Mouse (Mus musculus): ENCODE data around the gene Sgo2b. TPM values are rescaled to one million over a fixed set of nuclear protein-coding genes. Genes with fewer than 3 reads are reported as not detected.
"Not testable (repeated sequence)": the region's sequence is repeated elsewhere in the genome, so short reads cannot be mapped to it uniquely, and the experiment has no call there.

Sgo2b gene
- polyA plus RNA-seq (2012; ENCODE audit: insufficient read depth, insufficient read length, missing spikeins) = not detected in 2 replicates

DNA sequence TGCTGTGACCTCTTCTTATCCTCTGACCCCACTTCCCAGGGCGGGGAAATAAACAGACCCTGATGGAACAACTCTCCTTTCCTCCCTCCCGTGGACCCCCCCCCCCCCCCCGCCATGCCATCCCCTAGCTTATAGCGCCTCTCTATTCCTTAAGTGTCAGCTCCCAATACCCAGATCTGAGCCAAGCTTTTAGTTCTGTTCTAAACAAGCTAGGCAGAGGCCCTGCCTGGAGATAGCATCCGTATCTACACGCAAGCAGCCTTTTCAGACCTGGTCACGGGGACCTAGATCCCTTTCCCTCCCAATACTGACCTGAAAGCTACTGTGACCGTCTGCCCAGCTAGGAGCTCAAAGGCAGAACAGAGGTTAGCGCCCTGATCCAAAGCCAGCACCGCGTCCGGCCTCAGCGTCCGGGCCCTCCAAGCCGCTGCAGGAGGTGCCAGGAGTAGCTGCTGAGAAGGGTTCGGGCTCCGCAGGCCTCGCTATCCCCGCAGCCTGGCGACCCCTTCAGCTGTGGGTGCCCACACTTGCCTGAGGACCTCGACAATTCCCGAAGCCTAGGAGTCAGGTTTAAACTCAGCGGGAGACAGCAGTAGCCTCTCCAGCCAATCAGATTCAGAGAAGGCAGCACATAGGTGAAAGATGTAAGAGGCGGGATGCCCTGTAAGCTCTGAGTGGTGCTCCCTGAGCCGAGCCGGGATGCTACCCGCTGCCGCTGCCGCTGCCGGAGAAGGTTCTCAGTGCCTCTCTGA lies at the start of gene Sgo2b:
TSS of gene Sgo2b (minus strand) at position 623 of the 752 bp plus-strand sequence.
- H3K27ac ChIP-seq (replicated peaks; ENCODE audit: low read depth, low read length) = no peak within 1 kb of the TSS
- H3K4me3 ChIP-seq (ENCODE audit: insufficient read depth, low read depth, low read length) = no peak within 1 kb of the TSS
- no peaks in the 10 kb centered on the region for H3K4me1 ChIP-seq (ENCODE audit: control insufficient read depth, insufficient read depth, insufficient read length, low read length)

DNA sequence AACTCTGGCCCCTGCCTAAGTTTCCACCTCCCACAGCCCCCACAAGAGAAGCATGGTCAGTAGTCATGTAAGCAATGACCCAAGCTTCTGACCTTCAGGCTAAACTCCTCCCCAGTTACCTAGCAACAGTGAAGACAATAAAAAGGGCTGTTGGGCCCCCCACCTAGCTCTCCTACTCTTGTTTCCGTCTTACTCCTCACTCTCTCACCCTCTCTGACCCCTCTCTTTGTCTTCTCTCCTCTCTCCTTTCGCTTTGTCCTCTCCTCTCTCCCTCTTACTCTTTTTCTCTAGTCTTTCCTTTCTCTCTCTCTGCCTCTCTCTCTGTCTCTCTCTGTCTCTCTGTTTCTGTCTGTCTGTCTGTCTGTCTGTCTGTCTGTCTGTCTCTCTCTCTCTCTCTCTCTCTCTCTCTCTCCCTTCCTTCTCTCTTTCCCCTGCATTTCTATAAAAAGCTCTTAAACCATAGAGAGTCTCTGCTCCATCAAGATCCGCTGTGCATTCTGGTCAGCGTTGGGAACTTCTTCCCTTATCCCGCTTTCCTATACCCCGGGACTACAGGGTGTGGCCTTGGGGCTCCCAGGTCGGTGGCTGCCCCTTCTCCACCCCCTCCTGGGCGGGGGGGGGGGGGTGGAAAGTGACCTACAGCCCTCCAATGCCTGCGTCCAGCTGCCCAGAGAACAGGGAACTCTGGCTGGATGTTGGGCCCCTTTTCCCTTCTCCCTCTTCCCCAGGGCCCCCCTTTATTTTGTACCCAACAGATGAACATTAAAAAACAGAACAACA lies 18.8 kb upstream of the Sgo2b start:
- H3K4me3 ChIP-seq (ENCODE audit: insufficient read depth, low read depth, low read length); H3K4me1 ChIP-seq (ENCODE audit: control insufficient read depth, insufficient read depth, insufficient read length, low read length); H3K27ac ChIP-seq (replicated peaks; ENCODE audit: low read depth, low read length): not testable (repeated sequence)

DNA sequence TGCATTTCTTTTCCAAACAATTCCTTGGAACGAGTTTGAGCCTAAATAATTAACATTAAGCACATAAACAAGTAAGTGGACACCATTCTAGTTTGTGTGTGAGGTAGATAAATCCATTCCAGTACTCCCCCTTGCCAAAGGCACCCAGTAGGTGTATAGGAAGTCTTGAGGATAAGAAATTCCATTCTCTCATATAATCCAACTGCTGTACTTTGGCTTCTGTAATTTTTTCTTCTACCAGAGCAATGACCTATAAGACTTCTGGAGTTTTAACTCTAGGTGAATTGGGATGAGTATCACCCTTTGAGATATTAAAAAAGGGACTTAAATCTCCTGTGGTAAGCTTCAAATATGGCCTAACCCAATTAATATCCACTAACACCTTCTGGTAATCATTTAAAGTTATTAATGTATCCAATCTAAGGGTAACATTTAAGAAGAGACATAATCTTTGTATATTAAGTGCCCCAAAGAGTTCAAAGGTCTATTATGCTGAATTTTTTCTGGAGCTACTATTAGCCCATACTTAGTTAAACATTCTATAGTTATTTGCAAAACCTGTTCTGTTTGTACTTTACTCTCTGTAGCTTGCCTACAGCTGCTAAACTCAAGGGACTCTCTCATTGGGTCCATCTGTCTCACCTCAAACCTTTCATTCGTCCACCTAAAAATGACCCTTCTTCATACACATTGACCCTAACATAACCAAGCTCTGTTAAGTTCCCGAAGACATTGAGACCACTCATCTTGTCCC lies 9.2 kb upstream of the Sgo2b start:
- no peak overlapping the region for H3K4me3 ChIP-seq (ENCODE audit: insufficient read depth, low read depth, low read length)
- H3K27ac ChIP-seq (replicated peaks; ENCODE audit: low read depth, low read length) = no peak overlapping the region
- no peaks in the 10 kb centered on the region for H3K4me1 ChIP-seq (ENCODE audit: control insufficient read depth, insufficient read depth, insufficient read length, low read length)

DNA sequence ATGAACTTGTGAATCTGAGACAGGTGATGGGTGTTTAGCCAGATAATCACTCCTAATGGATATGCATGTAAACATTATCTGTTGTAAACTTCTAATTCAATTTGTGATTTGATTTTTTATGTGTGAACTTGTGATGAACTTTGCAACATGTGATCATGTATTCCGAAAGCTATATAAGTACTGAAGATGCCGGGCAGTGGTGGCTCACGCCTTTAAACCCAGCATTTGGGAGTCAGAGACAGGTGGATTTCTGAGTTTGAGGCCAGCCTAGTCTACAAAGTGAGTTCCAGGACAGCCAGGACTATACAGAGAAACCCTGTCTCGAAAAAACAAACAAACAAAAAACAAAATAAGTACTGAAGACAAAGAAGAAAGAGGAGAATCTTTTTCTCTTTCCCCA lies 1.8 kb upstream of the Sgo2b start:
- H3K4me3 ChIP-seq (ENCODE audit: insufficient read depth, low read depth, low read length) = not testable (repeated sequence)

GRCm38 (mm10) chr8:63933171-63933570 lies 18.9 kb downstream of the Sgo2b start:
- Histone ChIP-seq H3K27ac (replicated peaks; ENCODE audit: low read depth, low read length) (no peak overlapping the region), H3K4me3 (ENCODE audit: insufficient read depth, low read depth, low read length) (no peak overlapping the region), H3K4me1 (ENCODE audit: control insufficient read depth, insufficient read depth, insufficient read length, low read length) (no peaks in the 10 kb centered on the region)

More for the DNA sequence above, 1.8 kb upstream of the Sgo2b start:
- not testable (repeated sequence) for H3K4me1 ChIP-seq (ENCODE audit: control insufficient read depth, insufficient read depth, insufficient read length, low read length); H3K27ac ChIP-seq (replicated peaks; ENCODE audit: low read depth, low read length)

DNA sequence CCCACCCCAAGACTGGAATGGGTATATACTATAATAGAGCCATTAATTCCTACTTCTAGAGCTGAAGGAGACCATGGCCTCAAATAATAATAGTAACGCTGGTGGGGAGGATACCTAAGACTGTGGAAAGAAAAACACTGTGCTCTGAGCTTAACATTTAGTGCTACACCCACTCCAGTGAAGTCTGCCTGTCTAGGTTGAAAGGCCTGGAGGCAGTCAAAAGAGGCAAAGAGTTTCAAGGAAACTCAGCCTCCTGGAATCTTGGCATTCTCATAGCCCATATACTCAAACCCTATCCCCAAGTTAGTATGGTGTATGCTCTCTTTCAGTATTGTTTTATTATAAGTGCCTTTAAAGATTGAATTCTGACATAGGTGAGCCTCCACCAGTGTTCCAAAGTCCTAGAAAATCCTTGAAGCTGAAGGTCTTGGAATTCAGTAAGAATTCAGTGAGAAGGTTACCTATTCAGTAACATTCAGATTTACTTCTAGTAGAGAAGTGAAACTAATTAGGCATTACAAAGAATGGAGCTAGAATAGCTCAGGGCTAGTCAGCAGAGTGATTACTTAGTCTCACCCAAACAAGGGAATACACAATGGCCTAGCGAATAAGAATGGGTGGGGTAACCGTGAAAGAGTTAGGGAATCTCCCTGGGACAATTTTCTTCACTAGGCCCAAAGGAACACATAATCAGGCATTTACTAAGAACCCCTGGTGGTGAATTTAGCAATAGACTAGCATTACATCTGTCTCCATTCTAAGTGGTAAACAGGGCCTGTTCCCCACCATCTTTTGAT lies 22.5 kb downstream of the Sgo2b start:
- H3K27ac ChIP-seq (replicated peaks; ENCODE audit: low read depth, low read length) = no peak overlapping the region
- H3K4me3 ChIP-seq (ENCODE audit: insufficient read depth, low read depth, low read length) = no peak overlapping the region
- H3K4me1 ChIP-seq (ENCODE audit: control insufficient read depth, insufficient read depth, insufficient read length, low read length) = no peaks in the 10 kb centered on the region

GRCm38 (mm10) chr8:63921257-63921960 lies 30.6 kb downstream of the Sgo2b start:
- Histone ChIP-seq H3K27ac (replicated peaks; ENCODE audit: low read depth, low read length) (no peak overlapping the region), H3K4me3 (ENCODE audit: insufficient read depth, low read depth, low read length) (no peak overlapping the region), H3K4me1 (ENCODE audit: control insufficient read depth, insufficient read depth, insufficient read length, low read length) (no peaks in the 10 kb centered on the region)

GRCm38 (mm10) chr8:63895096-63895495 lies 57.0 kb downstream of the Sgo2b start:
- H3K4me3 ChIP-seq (ENCODE audit: insufficient read depth, low read depth, low read length) = no peak overlapping the region
- H3K27ac ChIP-seq (replicated peaks; ENCODE audit: low read depth, low read length) = no peak overlapping the region
- H3K4me1 ChIP-seq (ENCODE audit: control insufficient read depth, insufficient read depth, insufficient read length, low read length) = no peaks in the 10 kb centered on the region

DNA sequence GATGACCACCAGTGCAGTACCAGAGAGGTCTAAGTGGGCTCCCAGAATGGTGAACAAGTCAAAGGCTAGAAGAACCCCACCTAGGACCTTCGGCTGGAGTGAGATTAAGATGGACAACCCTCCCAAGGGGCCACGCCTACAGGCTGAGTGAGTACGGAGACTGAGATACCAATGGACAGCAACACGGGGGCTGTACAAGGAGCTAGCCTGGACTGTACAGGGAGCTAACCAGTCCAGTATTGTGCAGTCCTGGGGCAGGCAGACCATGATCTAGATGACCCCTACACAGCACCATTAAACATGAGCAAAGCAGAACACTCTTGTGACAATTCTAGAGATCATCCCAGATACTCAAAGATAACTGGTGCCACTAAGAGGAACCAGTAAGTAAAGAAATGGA lies 73.7 kb downstream of the Sgo2b start:
- Histone ChIP-seq H3K4me3 (ENCODE audit: insufficient read depth, low read depth, low read length) (no peak overlapping the region), H3K4me1 (ENCODE audit: control insufficient read depth, insufficient read depth, insufficient read length, low read length) (no peaks in the 10 kb centered on the region), H3K27ac (replicated peaks; ENCODE audit: low read depth, low read length) (no peak overlapping the region)

- H3K4me3 ChIP-seq (ENCODE audit: insufficient read depth, low read depth, low read length) = no peak overlapping the region
Measured at GRCm38 (mm10) chr8:63877393-63877792, 74.7 kb downstream of the Sgo2b start.

GRCm38 (mm10) chr8:63876949-63877348 lies 75.1 kb downstream of the Sgo2b start:
- Histone ChIP-seq H3K27ac (replicated peaks; ENCODE audit: low read depth, low read length) (no peak overlapping the region), H3K4me3 (ENCODE audit: insufficient read depth, low read depth, low read length) (no peak overlapping the region), H3K4me1 (ENCODE audit: control insufficient read depth, insufficient read depth, insufficient read length, low read length) (no peaks in the 10 kb centered on the region)

More at GRCm38 (mm10) chr8:63877393-63877792, 74.7 kb downstream of the Sgo2b start:
- Histone ChIP-seq H3K4me1 (ENCODE audit: control insufficient read depth, insufficient read depth, insufficient read length, low read length) (no peaks in the 10 kb centered on the region), H3K27ac (replicated peaks; ENCODE audit: low read depth, low read length) (no peak overlapping the region)

All from brown adipose tissue, adult 24 weeks (tissue).